Mouse (Mus musculus): ENCODE measurements around the gene Sobp. TPM values are rescaled to one million over a fixed set of nuclear protein-coding genes. Genes with fewer than 3 reads are reported as not detected.
A peak's percentile ranks its signal among the peaks of the same experiment; 100 is the strongest.

Sobp gene
- total RNA-seq (2014; rRNA removed; ENCODE audit: low replicate concordance) (2.6 and 3.9 TPM in 2 replicates), polyA plus RNA-seq (2015; fragmentation: Nextera tagmentation; extraction: Ambion mirVana) (2.5 and 3.0 TPM in 2 replicates)

GRCm38 (mm10) chr10:43174326-43175155 lies at the start of gene Sobp, which contains the start of gene 9030612E09Rik:
Gene Sobp (minus strand): TSS chr10:43174530.
Gene 9030612E09Rik (plus strand): TSS chr10:43174704.
- DNase-seq (ENCODE audit: low spot score) (peak; percentile 65), ATAC-seq (ENCODE audit: insufficient read depth, low read depth) (peak; percentile 78)
- Histone ChIP-seq H3K36me3 (replicated peaks; ENCODE audit: control insufficient read depth, insufficient read depth, low read length) (no peaks in the 10 kb centered on the region), H3K4me1 (ENCODE audit: control insufficient read depth, insufficient read depth) (no peaks in the 10 kb centered on the region), H3K9ac (replicated peaks; ENCODE audit: low read depth, low read length) (peak within 1 kb of the TSS; percentile 59), H3K4me2 (ENCODE audit: low read depth, low read length) (peak within 1 kb of the TSS; percentile 98), H3K27ac (ENCODE audit: low read depth) (peak within 1 kb of the TSS; percentile 73), H3K9me3 (replicated peaks; ENCODE audit: control insufficient read depth, low read length) (no peaks in the 10 kb centered on the region), H3K27me3 (ENCODE audit: control insufficient read depth, insufficient read depth, low read length) (0 out of 2 replicates have a peak, but pooled peaks cover 4% of the 10 kb centered on the region), H3K4me3 (ENCODE audit: low read depth, low read length) (peak within 1 kb of the TSS; percentile 75)
- WGBS, result under 1% methylated on average over 67 of the region's 91 CpGs
- TF ChIP-seq CTCF (IDR thresholded peaks at IDR 0.05; ENCODE audit: low read depth) (no peak), EP300 (IDR thresholded peaks at IDR 0.05; ENCODE audit: low read depth) (no peak)

DNA sequence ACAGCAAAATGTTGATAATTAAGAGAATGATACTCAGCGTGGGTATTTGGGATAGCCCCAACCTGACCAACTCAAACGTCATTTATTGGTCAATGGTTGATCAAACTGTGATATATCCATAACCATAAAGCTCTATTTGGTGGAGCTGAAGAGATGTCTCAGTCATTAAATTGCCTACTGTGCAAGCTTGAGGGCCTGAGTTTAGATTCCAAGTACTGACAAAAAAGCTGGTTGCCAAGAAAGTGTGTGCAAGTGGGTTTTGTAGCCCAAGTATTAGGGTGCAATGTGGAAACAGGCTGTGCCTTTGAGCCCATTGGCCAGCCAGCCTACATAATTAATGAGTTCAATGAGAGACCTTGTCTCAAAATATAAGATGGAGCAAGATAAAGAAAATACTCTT lies 49.1 kb upstream of the Sobp start:
- Histone ChIP-seq H3K27me3 (ENCODE audit: control insufficient read depth, insufficient read depth, low read length) (no peaks in the 10 kb centered on the region), H3K36me3 (replicated peaks; ENCODE audit: control insufficient read depth, insufficient read depth, low read length) (no peaks in the 10 kb centered on the region), H3K9me3 (replicated peaks; ENCODE audit: control insufficient read depth, low read length) (no peaks in the 10 kb centered on the region), H3K4me2 (ENCODE audit: low read depth, low read length) (no peak overlapping the region), H3K4me3 (ENCODE audit: low read depth, low read length) (no peak overlapping the region), H3K4me1 (ENCODE audit: control insufficient read depth, insufficient read depth) (peaks cover 12% of the 10 kb centered on the region), H3K9ac (replicated peaks; ENCODE audit: low read depth, low read length) (no peak overlapping the region), H3K27ac (ENCODE audit: low read depth) (no peak overlapping the region)
- ATAC-seq (ENCODE audit: insufficient read depth, low read depth) (no peak), DNase-seq (ENCODE audit: low spot score) (no peak)
- 85% methylated on average over 2 of the region's 2 CpGs for WGBS
- TF ChIP-seq CTCF (IDR thresholded peaks at IDR 0.05; ENCODE audit: low read depth) (no peak), EP300 (IDR thresholded peaks at IDR 0.05; ENCODE audit: low read depth) (no peak)

DNA sequence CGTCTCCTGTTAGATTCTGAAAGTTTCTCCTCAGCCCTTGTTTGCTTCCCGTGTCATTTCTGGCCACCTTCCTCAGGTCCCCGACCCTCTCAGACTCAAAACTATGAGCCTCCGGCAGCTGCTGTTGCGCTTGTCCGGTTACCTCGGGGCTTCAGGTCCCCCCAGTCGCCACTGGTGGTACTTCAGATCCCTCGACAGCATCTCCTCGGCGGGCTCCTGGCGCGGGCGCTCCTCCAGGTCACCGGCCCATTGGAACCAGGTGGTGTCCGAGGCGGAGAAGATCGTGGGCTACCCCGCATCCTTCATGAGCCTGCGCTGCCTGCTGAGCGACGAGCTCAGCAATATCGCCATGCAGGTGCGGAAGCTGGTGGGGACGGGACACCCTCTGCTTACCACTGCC lies 47.3 kb upstream of the Sobp start:
- DNase-seq (ENCODE audit: low spot score), result peak; percentile 10
- no peak for TF ChIP-seq CTCF (IDR thresholded peaks at IDR 0.05; ENCODE audit: low read depth)
- no peak for TF ChIP-seq EP300 (IDR thresholded peaks at IDR 0.05; ENCODE audit: low read depth)
- Histone ChIP-seq H3K36me3 (replicated peaks; ENCODE audit: control insufficient read depth, insufficient read depth, low read length) (no peaks in the 10 kb centered on the region), H3K9ac (replicated peaks; ENCODE audit: low read depth, low read length) (peak overlapping the region; percentile 91), H3K9me3 (replicated peaks; ENCODE audit: control insufficient read depth, low read length) (no peaks in the 10 kb centered on the region), H3K4me3 (ENCODE audit: low read depth, low read length) (peak overlapping the region; percentile 95), H3K4me1 (ENCODE audit: control insufficient read depth, insufficient read depth) (peaks cover 12% of the 10 kb centered on the region), H3K27ac (ENCODE audit: low read depth) (peak overlapping the region; percentile 95), H3K4me2 (ENCODE audit: low read depth, low read length) (peak overlapping the region; percentile 93), H3K27me3 (ENCODE audit: control insufficient read depth, insufficient read depth, low read length) (no peaks in the 10 kb centered on the region)
- WGBS, result 1% methylated on average over 25 of the region's 25 CpGs
- peak; percentile 17 for ATAC-seq (ENCODE audit: insufficient read depth, low read depth)

DNA sequence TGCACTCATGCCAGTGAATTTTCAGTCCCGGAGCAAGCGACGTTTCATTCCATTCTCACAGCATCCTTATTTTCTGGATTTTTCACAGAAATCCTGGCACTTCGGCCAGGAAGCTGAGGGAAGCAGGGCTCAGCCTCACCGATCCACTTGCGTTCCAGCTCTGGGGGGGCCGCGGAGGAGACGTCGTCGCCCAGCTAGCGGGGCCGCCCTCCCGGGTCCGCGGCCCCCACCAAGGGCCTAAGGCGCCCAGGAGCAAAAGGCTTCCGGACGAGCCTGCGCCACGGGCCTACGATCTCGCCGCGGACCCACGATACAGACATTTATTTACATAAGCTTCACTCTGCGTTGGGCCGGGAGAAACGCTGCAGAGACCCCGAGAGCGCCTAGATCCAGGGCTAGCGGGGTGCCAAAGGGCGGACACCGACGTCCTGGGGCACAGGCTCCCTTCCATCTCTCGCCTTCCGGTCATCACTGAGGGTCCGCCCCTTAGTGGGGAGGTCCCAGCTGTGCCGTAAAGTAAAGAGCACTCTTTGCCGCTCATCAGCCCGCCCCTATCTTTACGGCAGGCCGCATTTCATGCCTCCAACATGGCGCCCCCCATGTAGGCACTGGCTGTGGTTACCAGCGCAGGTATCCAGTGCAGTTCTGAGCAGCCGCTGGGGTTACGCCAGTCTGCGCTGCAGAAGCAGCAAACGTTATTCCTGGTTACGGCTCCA lies 46.7 kb upstream of the Sobp start, which contains the start of gene Pdss2:
TSS of gene Pdss2 (plus strand) at position 577 of the 716 bp plus-strand sequence.
- peak; percentile 98 for DNase-seq (ENCODE audit: low spot score)
- under 1% methylated on average over 50 of the region's 50 CpGs for WGBS
- H3K9ac ChIP-seq (replicated peaks; ENCODE audit: low read depth, low read length), result peak within 1 kb of the TSS; percentile 91

DNA sequence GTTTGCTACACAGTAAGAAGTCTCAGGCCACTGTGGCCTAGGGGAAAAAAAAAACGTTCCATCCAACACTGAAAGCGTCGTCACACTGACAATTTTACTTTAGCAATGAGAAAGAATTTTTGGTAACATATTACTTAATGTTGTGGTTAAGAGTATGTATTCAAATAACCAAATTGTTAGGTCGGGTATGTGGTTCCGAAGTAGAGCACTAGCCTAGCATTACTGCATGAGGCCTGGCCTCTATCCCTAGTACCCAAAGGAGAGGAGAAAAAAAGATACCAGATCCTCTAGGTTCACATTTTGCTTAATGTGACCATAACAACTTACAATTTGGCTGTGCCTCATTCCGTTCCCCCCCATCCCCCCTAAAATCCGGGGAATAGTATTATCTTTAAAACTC lies 46.1 kb upstream of the Sobp start:
- Histone ChIP-seq H3K4me2 (ENCODE audit: low read depth, low read length) (peak overlapping the region; percentile 93), H3K27ac (ENCODE audit: low read depth) (peak overlapping the region; percentile 95), H3K4me3 (ENCODE audit: low read depth, low read length) (peak overlapping the region; percentile 95), H3K4me1 (ENCODE audit: control insufficient read depth, insufficient read depth) (peaks cover 12% of the 10 kb centered on the region), H3K36me3 (replicated peaks; ENCODE audit: control insufficient read depth, insufficient read depth, low read length) (no peaks in the 10 kb centered on the region), H3K27me3 (ENCODE audit: control insufficient read depth, insufficient read depth, low read length) (no peaks in the 10 kb centered on the region), H3K9me3 (replicated peaks; ENCODE audit: control insufficient read depth, low read length) (no peaks in the 10 kb centered on the region), H3K9ac (replicated peaks; ENCODE audit: low read depth, low read length) (peak overlapping the region; percentile 91)
- no peak for ATAC-seq (ENCODE audit: insufficient read depth, low read depth)
- TF ChIP-seq CTCF (IDR thresholded peaks at IDR 0.05; ENCODE audit: low read depth), result no peak
- TF ChIP-seq EP300 (IDR thresholded peaks at IDR 0.05; ENCODE audit: low read depth), result no peak
- DNase-seq (ENCODE audit: low spot score), result peak; percentile 62
- 13% methylated on average over 7 of the region's 7 CpGs for WGBS

More for the DNA sequence above, 46.7 kb upstream of the Sobp start, which contains the start of gene Pdss2:
- Histone ChIP-seq H3K4me2 (ENCODE audit: low read depth, low read length) (peak within 1 kb of the TSS; percentile 93), H3K4me1 (ENCODE audit: control insufficient read depth, insufficient read depth) (peaks cover 12% of the 10 kb centered on the region), H3K27me3 (ENCODE audit: control insufficient read depth, insufficient read depth, low read length) (no peaks in the 10 kb centered on the region), H3K9me3 (replicated peaks; ENCODE audit: control insufficient read depth, low read length) (no peaks in the 10 kb centered on the region), H3K36me3 (replicated peaks; ENCODE audit: control insufficient read depth, insufficient read depth, low read length) (no peaks in the 10 kb centered on the region), H3K27ac (ENCODE audit: low read depth) (peak within 1 kb of the TSS; percentile 95), H3K4me3 (ENCODE audit: low read depth, low read length) (peak within 1 kb of the TSS; percentile 95)
- ATAC-seq (ENCODE audit: insufficient read depth, low read depth), result peak; percentile 98
- TF ChIP-seq EP300 (IDR thresholded peaks at IDR 0.05; ENCODE audit: low read depth), result peak; percentile 74; the same call in 1 of the 2 replicates
- peak; percentile 29; the same call in 1 of the 2 replicates for TF ChIP-seq CTCF (IDR thresholded peaks at IDR 0.05; ENCODE audit: low read depth)
